Comparison of ENCODE assay signal across 8 mouse cellular contexts in genomic region chr4:129350644-129351043, GRCm38 (mm10). TPM values are rescaled to one million over a fixed set of nuclear protein-coding genes. Genes with fewer than 3 reads are reported as not detected.
A peak's percentile ranks its signal among the peaks of the same experiment; 100 is the strongest.
DNase-seq lines count a peak whose midpoint lies in the region; TF ChIP-seq lines count a peak whose summit lies in the region.

No protein-coding gene starts in this region.

- WGBS in kidney, adult 2 months = 2% methylated on average over 1 of the region's 1 CpGs
- 11% methylated on average over 1 of the region's 1 CpGs for WGBS in liver, adult 2 months

- H3K9ac ChIP-seq in liver, adult 2 months (ENCODE audit: low read depth, low read length) = no peak overlapping the region

- H3K4me1 ChIP-seq in kidney, adult 2 months (ENCODE audit: control insufficient read depth, insufficient read depth, low read length) = no peaks in the 10 kb centered on the region
- no peaks in the 10 kb centered on the region for H3K4me1 ChIP-seq in liver, adult 2 months (ENCODE audit: control insufficient read depth, insufficient read depth, low read length)

- no peak overlapping the region for H3K4me3 ChIP-seq in kidney, adult 2 months (ENCODE audit: insufficient read depth, low read depth, low read length)
- H3K4me3 ChIP-seq in liver, adult 2 months (ENCODE audit: insufficient read depth, low read depth, low read length) = no peak overlapping the region

- peak; percentile 95 for TF ChIP-seq CTCF in kidney, adult 2 months (conservative IDR thresholded peaks at IDR 0.05; ENCODE audit: insufficient read depth, insufficient read length, low read depth, low read length)
- TF ChIP-seq CTCF in liver, adult 2 months (IDR thresholded peaks at IDR 0.05; ENCODE audit: low read depth, low read length) = peak; percentile 90

- H3K27me3 ChIP-seq in kidney, adult 2 months (replicated peaks; ENCODE audit: control insufficient read depth, insufficient read depth, low read length) = no peaks in the 10 kb centered on the region
- no peaks in the 10 kb centered on the region for H3K27me3 ChIP-seq in liver, adult 2 months (ENCODE audit: control insufficient read depth, insufficient read depth, low read length)

- H3K79me2 ChIP-seq in liver, adult 2 months (ENCODE audit: control insufficient read depth, insufficient read depth, low read length) = no peaks in the 10 kb centered on the region

- no peak for TF ChIP-seq POLR2A in kidney, adult 2 months (IDR thresholded peaks at IDR 0.05; ENCODE audit: low read depth, low read length)
- no peak for TF ChIP-seq POLR2A in liver, adult 2 months (IDR thresholded peaks at IDR 0.05; ENCODE audit: extremely low read depth, insufficient read depth, low read length)

- no peak overlapping the region for H3K27ac ChIP-seq in kidney, adult 2 months (ENCODE audit: insufficient read depth, low read depth, low read length)
- no peak overlapping the region for H3K27ac ChIP-seq in liver, adult 2 months (replicated peaks; ENCODE audit: insufficient read depth, low read depth, low read length)

- DNase-seq in 3134 (ENCODE audit: extremely low read depth, insufficient read length, low spot score) = peak; percentile 36
- peak; percentile 88 for DNase-seq in adrenal gland, postnatal 10 days
- DNase-seq in embryo, embryonic 11.5 days (ENCODE audit: low read depth, low spot score) = peak; percentile 73
- peak; percentile 93 for DNase-seq in heart, adult 11 months
- peak; percentile 78 for DNase-seq in kidney, adult 2 months
- peak; percentile 58 for DNase-seq in liver, adult 2 months (ENCODE audit: extremely low read depth, low read depth, low spot score)
- peak; percentile 52 to 71 for DNase-seq in natural killer cell, adult 2 months (ENCODE audit: low spot score in 2 of 2)
- DNase-seq in spleen, postnatal 4 days (ENCODE audit: low spot score in 2 of 2) = peak; percentile 77 to 92

- peaks cover 1% of the 10 kb centered on the region; the same call in 1 of the 2 replicates for H3K36me3 ChIP-seq in kidney, adult 2 months (ENCODE audit: control insufficient read depth, insufficient read depth, low read length)
- H3K36me3 ChIP-seq in liver, adult 2 months (ENCODE audit: control insufficient read depth, insufficient read depth, low read length) = no peaks in the 10 kb centered on the region; the same call in 1 of the 2 replicates

RNA-seq across cellular contexts. Expression of gene Zbtb8os, which starts 15.1 kb away (rescaled TPM):
- 10 to 100 TPM; 41.1 to 41.5 TPM for total RNA-seq in adrenal gland, postnatal 10 days (2021)
- 21.6 and 32.1 TPM in 2 replicates for polyA plus RNA-seq in kidney, adult 2 months (2012; rRNA removed)
- 24.7 and 32.8 TPM in 2 replicates for total RNA-seq in liver, adult 2 months (2014; rRNA removed)
- 14.7 and 16.7 TPM in 2 replicates for polyA plus RNA-seq in liver, adult 2 months (2012; rRNA removed)

RNA-seq across cellular contexts. Expression of gene Rbbp4, which starts 15.5 kb away (rescaled TPM):
- total RNA-seq in adrenal gland, postnatal 10 days (2021) = 100 to 1,000 TPM; 142 to 146 TPM
- polyA plus RNA-seq in kidney, adult 2 months (2012; rRNA removed) = 30.8 and 36.7 TPM in 2 replicates
- total RNA-seq in liver, adult 2 months (2014; rRNA removed) = 40.3 and 47.2 TPM in 2 replicates
- polyA plus RNA-seq in liver, adult 2 months (2012; rRNA removed) = 15.1 and 17.2 TPM in 2 replicates

RNA-seq across cellular contexts. Expression of gene Zbtb8a, which starts 27.3 kb away (rescaled TPM):
- 10 to 100 TPM; 10.1 to 10.7 TPM for total RNA-seq in adrenal gland, postnatal 10 days (2021)
- 4.9 and 5.4 TPM in 2 replicates for polyA plus RNA-seq in kidney, adult 2 months (2012; rRNA removed)
- total RNA-seq in liver, adult 2 months (2014; rRNA removed) = 1.3 and 1.7 TPM in 2 replicates
- 1.6 and 1.7 TPM in 2 replicates for polyA plus RNA-seq in liver, adult 2 months (2012; rRNA removed)

Comparison
In these comparisons a context has a peak if more than half of its experiments do, and no peak if none do; other contexts are left out.
1. DNase-seq: peak in every context shown above with its lines; median percentile 93 in heart, adult 11 months; 88 in adrenal gland, postnatal 10 days; 84 in spleen, postnatal 4 days; 78 in kidney, adult 2 months; 73 in embryo, embryonic 11.5 days; 62 in natural killer cell, adult 2 months; 58 in liver, adult 2 months; 36 in 3134.